Mouse (Mus musculus) embryo, embryonic 10.5 days (tissue): ENCODE results near the gene Sgk1.

ENCODE experiments used
- DNase-seq: peaks from one replicate; pipeline ENCODE4 v3.0.0-alpha.2; 2015; ENCODE audit warnings: low spot score

Sgk1 gene

DNA sequence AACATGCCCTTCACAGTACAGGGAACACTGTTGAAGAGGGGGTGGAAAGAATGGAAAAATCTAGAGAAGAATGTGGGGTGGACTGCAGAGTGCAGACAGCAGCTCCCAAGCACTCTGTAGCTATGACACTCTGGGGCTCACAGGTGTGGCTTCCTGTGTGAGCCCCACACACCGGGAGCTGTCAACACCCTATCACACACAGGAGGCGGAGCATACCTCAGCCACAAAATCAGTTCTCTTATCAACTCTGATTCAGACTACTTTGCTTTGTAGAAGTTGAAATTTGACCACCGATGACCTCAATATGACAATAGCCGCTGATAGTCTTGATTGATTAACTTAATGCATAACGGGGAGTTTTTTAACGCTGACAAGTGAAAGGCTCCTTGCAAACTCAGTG is 93.4 kb downstream of the Sgk1 start:
- no peak for DNase-seq

DNA sequence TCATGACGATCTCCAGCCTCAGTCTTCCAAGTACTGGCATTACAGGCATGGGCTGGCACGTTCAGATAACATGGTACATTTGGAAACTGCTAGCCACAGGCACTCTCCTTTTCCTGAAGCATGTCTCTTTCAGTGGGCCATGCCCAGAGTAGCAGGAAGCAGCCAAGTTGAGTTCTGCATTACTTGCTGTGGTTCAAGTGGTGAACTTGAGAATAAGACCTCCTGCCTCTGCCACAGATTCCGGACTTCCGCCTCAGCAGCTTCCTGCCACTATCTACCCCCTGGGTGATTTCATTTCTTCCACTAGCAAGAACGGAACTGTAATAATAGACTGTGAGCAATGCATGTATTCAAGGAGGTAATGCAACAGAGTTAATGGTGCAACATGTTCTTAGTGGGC is 94.3 kb downstream of the Sgk1 start:
- no peak for DNase-seq

DNA sequence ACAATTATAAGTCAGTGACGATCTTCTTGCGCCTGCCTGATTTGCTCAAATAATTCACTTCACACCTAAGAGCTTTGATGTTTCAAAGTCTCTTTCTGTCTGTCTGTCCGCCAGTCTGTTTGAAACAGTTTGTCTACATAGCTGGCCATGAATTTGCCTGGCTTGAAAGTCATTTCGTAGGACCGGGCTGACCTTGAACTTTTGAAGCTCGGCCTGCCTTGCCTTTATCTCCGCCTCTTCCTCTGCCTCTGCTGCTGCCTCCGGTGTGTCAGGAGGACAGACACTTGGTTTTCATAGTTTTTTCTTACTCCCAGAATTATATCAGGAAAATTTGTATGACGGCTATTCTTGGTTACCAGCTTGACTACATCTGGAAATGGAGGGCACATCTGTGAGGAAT is 96.4 kb downstream of the Sgk1 start:
- no peak for DNase-seq

DNA sequence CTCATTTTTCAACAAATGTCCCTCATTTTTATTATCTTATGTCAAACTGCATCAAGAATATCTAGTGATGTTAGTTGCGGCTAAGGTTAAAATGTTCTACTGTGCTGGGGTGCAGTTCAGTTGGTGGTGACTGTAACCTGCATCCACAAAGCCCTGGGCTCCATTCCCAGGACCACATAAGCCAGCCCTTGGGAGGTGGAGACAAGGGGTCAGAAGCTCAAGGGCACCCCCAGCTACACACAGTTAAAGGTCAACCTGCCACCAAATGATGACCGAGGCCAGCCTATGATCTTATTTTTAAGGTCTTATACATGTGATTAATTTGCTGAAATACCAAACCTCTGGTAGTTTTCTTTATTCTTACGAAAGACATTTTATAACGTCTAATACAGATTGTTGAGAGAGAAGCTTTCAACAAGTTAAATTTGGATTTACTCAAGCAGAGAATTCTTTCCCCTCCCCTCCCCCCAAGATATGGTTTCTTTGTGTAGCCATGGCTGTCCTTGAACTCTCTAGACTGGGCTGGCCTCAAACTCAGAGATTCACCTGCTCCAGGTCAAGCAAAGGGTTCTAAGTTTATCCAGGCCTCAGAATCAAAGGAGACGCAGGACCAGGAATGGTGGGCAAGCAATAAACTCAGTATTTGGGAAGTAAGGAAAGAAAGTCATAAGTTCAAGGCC is 97.4 kb downstream of the Sgk1 start:
- DNase-seq = no peak

DNA sequence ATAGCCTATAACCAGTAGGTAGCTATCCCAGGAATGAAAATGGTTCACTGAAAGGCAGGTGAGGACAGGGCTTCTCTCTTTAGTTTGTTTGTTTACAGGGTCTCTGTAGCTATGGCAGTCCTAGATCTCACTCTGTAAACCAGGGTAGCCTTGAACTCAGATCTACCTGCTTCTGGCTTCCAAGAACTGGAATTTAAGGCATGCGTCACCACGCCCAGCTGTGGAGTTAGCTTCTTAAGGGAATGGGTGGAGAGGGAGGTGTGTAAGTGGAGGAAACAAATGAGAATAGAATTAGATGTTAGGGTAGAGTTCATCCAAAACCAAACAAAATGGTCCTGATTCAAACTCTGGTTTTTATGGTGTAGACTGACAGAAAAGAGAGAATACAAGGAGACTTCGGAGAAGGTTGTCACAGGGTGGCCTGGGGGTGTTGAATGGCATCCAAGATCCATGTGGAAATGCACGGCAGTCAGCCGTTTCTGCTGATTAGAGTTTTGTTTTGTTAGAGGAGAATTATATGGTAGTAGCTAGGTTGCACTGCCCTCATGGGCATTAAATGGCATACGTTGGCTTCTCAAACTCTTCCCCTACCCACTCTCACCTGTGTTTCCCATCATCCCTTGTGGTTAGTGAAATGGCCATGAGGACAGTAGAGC is 98.9 kb downstream of the Sgk1 start:
- no peak for DNase-seq

DNA sequence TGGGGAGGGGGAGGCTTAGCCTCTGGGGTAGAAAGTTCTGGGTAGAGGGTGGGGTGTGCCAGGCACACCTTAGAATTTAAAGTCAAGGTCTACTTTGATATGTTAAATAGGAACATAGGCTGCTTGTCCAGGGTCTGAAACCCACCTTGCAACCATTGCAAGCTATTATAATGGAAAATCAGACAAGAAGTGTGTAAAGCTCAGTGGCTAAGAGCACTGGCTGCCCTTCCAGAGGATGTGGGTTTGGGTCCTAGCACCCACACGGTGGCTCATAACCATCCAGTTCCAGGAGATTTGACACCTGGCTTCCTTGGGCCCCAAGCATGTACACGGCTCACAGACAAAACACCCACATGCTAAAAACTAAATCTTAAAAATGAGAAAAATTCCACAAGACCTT is 100.3 kb downstream of the Sgk1 start:
- no peak for DNase-seq

DNA sequence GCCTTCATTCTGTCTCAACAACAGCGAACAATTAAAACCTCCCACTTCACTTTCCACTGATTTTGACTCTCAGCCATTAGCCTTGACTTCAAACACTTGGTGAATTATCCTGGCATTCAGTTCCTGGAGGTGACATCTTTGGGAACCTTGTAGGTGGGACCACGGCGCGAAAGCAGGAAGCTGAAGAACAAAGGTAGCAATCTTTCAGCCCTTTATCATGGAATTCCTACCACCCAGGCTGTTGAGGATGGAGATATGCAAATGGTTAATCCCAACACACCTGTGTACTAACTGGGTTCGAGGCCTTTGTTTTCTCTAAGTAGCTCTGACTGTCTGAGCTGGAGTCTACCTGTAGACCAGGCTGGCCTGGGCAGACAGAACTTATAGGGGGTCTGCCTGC is 106.5 kb downstream of the Sgk1 start:
- DNase-seq = no peak

DNA sequence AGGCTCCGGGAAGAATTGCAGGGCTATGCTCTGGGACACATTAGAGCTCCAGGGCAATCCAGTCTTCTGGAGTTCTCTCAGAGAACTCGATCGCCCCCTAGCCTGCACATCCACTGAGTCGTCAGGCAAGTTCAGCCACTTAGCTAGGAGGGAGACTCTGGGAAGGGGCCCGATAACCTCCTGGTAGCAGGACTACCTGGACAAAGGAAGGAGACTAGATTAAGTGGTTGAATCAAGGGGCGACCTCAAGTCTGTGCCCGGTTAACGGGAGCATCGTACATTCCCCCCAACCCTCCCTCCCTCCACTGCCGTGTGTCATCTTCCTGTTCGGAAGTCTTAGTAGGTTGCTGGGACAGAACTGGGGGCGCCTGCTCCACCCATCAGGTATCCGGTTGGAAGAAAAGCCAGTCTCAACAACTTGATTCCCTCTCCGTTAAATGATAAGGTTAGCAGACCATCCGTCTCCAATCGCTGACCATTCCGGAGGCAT is 109.4 kb downstream of the Sgk1 start:
- peak; percentile 93 for DNase-seq

DNA sequence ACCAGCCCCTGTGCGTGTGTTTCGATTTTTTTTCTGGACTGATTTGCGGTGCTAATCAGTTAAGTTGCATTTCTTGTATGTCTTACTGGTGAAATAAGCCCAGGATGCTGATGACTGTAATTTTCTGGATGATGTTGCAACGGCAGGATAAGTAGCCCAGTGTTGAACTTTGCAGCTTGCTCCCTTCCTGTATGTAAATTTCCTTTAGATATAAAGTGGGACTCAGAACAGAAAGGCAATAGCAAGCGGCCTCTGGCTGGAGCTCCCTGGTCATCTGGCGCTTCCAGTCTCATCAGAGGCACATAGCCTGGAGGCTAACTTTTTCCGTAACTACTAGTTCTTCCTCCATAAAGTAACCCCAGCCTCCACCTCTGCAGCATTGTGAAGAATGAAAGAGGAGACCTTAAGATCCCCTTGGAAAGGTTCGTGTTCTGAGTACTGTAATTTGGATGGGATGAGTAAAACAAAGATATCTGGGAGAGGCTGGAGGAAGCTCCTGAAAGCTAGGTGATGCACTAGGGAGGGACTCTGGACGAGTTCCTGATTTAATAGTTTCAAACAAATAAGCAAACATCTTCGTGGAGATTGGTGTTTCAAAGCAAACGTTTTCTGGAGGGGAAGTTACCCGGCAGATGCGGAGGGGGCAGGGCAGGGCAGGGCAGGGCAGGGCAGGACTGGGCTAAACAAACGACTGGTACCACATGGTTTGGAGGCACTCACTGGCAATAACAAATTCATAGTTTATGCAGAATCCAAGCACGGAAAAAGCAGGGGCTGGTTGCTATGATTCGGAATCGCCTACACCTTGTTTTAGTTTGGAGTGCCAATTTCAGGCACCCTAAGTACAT is 110.2 kb downstream of the Sgk1 start:
- peak; percentile 32 for DNase-seq

DNA sequence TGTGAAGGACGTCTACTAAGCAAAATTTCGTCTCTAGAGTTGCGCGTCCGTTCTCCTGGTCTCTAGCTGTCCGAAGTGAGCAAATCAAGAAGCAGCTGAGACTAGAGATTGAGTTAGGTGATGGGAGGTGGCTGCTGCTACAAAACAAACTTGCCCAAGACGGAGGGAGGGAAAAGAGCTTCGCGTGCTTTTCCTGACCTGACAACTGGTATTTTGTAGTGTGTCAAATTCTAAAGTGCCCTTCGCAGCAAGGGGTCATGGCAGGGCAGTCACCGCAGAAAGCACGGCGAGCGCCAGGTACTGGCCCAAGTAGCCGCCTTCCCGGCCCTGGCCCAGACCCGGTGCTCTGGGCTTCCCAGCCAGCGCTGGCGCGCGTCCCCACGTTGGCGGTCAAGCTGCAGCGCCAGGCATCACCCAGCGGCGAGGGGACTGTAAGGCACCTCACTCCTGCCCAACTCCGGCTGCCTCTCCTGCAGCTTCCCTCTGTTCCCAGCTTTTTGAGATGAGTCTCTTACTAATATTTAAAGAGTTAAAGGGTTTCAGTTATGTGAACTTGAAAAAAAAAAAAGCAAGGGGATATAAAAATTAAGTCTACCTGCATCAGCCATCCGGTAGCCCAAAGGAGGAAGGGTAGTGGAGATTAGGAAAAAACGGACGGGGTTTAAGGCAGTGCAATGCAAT is 111.0 kb downstream of the Sgk1 start:
- DNase-seq = peak; percentile 88

DNA sequence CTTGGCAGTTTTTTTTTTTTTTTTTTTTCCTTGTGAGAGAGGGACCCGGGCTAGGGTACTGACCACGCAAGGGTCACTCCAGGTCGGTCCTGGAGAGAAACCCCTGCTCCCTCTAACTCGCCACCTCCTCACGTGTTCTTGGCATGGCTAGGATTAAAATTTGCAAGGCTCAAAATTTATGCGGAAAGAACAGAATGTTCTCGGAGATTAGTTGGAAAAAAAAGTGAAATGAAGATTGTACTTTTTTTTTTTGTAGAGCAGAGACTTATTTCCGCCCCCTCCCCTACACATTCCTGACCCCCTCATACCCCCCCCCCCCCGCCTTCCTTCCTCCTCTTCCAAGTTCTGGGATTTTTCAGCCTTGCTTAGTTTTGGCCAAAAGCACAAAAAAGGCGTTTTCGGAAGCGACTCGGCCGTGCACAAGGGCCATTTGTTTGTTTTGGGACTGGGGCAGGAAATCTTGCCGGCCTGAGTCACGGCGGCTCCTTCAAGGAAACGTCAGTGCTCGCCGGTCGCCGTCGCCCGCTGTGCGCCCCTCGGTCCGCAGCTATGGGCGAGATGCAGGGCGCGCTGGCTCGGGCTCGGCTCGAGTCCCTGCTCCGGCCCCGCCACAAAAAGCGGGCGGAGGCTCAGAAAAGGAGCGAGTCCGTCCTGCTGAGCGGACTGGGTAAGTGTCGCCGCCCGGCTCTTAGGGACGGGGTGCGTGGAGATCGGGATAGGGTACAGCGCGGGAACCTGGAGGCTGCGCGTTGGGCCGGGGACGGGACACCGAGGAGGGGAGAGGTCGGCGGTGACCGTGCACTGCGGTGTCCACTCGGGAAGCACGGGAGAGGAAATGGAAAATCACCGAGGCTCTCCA is 111.8 kb downstream of the Sgk1 start:
- DNase-seq = peak; percentile 65

DNA sequence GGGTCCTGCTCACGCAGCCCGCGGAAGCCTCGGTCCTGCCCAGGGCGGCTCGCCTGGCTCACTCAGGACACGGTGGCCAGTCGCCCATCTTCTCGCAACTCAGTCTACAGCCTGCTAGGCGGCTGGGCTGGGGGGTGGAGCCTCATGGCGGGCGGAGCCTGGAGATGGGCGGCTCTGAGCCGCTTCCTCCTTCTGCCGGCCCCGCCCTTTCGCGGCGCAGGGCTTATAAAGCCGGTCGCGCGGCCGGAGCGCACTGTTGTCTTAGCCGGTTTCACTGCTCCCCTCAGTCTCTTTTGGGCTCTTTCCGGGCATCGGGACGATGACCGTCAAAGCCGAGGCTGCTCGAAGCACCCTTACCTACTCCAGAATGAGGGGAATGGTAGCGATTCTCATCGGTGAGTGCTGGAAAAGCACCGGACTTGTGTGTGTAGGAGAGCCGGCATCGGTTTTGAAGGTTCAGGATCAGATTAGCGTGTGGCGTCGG is 112.5 kb downstream of the Sgk1 start:
- DNase-seq = peak; percentile 95

DNA sequence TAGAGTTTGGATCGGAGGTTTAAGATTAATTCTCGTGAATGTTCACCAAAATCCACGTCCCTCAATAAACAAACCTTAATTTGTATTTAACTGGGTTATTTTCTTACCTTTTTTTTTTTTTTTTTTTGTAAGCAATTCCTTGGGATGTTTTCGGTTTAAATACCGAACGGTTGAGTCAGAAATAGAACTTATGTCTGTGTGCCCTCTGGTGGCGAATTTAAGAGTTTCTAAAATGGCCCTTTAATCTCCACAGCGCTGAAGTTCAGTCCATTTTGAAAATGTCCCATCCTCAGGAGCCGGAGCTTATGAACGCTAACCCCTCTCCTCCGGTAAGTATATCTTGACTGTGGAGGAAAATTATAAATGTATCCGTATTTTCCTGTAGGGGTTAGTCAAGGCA is 113.2 kb downstream of the Sgk1 start:
- peak; percentile 91 for DNase-seq

DNA sequence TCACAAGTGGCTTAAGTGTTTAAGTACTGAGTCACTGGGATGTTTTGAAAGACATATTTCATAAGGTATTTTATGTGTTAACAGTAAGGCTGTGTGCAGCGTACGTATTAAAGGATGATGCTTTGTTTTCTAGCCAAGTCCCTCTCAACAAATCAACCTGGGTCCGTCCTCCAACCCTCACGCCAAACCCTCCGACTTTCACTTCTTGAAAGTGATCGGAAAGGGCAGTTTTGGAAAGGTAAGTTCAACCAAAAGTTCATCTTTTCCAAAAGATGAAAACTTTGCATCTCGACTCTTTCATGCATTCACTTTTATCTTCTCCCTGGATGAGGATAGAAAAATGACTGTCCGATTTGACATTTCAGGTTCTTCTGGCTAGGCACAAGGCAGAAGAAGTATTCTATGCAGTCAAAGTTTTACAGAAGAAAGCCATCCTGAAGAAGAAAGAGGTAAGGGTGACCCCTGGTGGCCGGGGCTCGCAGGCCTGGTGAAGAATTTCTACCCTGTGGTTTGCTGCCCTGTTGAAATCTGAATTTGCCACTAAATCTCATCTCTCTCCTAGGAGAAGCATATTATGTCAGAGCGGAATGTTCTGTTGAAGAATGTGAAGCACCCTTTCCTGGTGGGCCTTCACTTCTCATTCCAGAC is 113.8 kb downstream of the Sgk1 start:
- peak; percentile 79 for DNase-seq

DNA sequence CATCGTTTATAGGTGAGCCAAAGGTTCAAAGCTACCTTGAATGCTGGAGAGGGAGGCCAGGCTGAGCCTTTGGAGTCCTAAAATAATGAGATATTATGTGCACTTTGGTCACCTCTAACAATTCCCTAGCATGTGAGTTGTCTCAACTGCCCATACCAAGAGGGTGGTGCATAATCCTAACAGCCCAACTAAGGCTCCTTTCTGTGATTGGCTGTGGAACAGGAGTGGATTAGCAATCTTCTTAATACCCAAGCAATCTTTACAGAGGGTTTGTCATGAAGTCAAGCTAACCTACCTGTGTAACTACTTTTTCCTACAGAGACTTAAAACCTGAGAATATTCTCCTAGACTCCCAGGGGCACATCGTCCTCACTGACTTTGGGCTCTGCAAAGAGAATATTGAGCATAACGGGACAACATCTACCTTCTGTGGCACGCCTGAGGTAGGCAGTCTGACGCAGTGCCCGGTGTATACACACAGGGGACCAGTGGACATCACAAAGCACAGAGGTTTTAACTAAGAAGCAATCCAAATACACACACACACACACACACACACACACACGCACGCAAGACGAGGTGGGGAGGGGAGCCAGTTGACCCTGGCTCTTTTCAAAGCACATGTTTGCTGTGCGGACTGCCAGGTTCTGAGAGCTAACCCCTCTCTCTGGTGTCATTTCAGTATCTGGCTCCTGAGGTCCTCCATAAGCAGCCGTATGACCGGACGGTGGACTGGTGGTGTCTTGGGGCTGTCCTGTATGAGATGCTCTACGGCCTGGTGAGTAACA is 114.9 kb downstream of the Sgk1 start:
- no peak for DNase-seq

DNA sequence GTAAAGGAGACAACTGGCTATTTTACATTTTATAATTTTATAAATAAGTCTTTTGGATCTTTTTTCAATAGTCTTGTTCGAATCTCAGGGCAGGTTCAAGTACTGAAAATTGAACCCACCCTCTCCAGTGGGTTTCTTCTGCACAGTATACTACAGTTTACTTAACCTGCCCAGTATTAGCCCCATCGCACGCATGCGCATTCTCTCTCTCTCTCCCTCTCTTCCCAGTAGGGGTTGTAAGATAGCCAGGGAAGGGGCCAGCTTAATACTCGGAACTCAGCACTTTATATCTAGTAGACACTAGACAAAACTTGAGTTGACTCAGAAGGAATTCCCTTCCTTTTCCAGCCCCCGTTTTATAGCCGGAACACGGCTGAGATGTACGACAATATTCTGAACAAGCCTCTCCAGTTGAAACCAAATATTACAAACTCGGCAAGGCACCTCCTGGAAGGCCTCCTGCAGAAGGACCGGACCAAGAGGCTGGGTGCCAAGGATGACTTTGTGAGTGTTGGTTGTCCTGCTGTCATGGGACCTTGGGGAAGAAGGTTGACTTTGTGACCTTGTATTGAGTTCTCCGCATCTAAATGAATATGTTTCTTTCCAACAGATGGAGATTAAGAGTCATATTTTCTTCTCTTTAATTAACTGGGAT is 115.7 kb downstream of the Sgk1 start:
- DNase-seq = no peak

DNA sequence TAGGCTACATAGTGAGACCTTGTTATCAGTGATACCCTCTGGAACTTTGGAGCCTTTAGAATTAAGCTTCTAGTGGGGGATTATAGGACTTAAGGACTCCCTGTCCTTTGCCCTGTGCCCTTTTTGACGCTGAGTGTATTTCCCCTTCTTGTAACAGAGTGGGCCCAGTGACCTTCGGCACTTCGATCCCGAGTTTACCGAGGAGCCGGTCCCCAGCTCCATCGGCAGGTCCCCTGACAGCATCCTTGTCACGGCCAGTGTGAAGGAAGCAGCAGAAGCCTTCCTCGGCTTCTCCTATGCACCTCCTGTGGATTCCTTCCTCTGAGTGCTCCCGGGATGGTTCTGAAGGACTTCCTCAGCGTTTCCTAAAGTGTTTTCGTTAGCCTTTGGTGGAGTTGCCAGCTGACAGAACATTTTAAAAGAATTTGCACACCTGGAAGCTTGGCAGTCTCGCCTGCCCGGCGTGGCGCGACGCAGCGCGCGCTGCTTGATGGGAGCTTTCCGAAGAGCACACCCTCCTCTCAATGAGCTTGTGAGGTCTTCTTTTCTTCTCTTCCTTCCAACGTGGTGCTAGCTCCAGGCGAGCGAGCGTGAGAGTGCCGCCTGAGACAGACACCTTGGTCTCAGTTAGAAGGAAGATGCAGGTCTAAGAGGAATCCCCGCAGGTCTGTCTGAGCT is 116.7 kb downstream of the Sgk1 start:
- DNase-seq = no peak

DNA sequence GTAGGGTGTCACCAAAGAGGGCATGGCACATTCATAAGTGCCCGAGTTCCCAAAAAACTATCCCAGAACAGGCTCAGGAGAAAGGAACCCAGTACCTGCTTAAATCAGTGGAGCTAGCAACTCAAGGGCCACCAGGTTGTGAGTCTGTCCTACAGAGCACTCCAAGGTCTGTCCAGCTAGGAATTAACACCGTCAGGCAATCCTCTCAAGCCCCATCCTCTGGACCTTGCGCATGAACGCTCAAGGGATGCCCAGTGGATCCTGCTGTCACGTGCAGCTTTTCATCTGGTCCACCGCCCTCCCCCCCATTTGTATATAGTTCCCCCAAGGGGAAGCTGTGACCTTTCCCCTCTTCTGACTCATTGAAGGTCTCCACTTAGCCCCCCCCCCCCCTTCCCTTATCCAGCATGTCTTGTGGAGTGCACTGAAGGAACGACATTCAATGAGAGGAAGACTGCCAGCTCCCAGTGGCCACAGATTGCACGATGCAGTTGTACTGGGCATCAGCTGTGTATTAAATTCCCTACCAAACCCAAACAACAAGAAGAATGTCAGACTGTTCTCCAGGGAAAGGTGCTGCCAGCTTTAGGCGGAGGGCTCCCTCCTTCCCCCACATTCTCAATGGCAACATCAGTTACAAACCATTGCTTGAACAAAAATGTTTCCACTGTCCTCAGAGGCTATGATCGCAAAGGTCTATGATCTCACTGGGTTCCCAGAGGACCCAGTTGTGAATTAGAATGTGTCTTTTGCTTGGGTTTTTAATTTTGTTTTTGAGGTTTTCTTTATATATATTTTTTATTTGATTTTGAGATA is 118.7 kb downstream of the Sgk1 start:
- DNase-seq = no peak
